Mouse (Mus musculus) MEL (cell line): ENCODE results near the gene Plekho1. TPM values are rescaled to one million over a fixed set of nuclear protein-coding genes. Genes with fewer than 3 reads are reported as not detected.

Source experiments
- DNase-seq: peaks from one replicate; pipeline ENCODE4 v3.0.0; 2011; ENCODE audit warnings: low read depth, low spot score
- H3K27ac ChIP-seq: 2 replicates; pipeline ENCODE4 v1.5.1; 2012; ENCODE audit warnings: low read depth, mild to moderate bottlenecking, control low read depth, low read length, moderate library complexity; ENCODE audit not compliant: control insufficient read depth
- H3K27me3 ChIP-seq, 2 experiments: fragments of 150-350 bp in 1 of 2; sonication (generic) in 1 of 2; 2 replicates each; pipeline ENCODE4 v1.6.1; 2012; ENCODE audit warnings: low read length in 2 of 2, mild to moderate bottlenecking in 2 of 2, improper control_type of control experiment in 1 of 2, moderate library complexity in 1 of 2; ENCODE audit not compliant: insufficient read depth in 2 of 2, control insufficient read depth in 1 of 2
- H3K36me3 ChIP-seq, 2 experiments: 2 replicates each; pipeline ENCODE4 v1.6.1; 2012 to 2014; ENCODE audit warnings: low read length in 2 of 2, improper control_type of control experiment in 1 of 2, inconsistent platforms in 1 of 2, mild to moderate bottlenecking in 1 of 2; ENCODE audit not compliant: insufficient read depth in 2 of 2, control insufficient read depth in 1 of 2
- H3K4me1 ChIP-seq, 2 experiments: fragments of 150-350 bp in 1 of 2; sonication (generic) in 1 of 2; 2 replicates each; pipeline ENCODE4 v1.6.1; 2012; ENCODE audit warnings: low read length in 2 of 2, improper control_type of control experiment in 1 of 2, mild to moderate bottlenecking in 1 of 2; ENCODE audit not compliant: insufficient read depth in 2 of 2, control insufficient read depth in 1 of 2
- H3K4me3 ChIP-seq, 2 experiments: fragments of 150-350 bp in 1 of 2; sonication (generic) in 1 of 2; 2 replicates each; pipeline ENCODE4 v1.5.1; 2012; ENCODE audit warnings: low read depth in 2 of 2, low read length in 2 of 2, mild to moderate bottlenecking in 2 of 2, moderate library complexity in 2 of 2, control low read depth in 1 of 2, improper control_type of control experiment in 1 of 2; ENCODE audit not compliant: control insufficient read depth in 1 of 2, insufficient read depth in 1 of 2
- H3K79me2 ChIP-seq: 2 replicates; pipeline ENCODE4 v1.6.1; 2012; ENCODE audit warnings: mild to moderate bottlenecking, low read length, moderate library complexity; ENCODE audit not compliant: control insufficient read depth, poor library complexity, insufficient read depth
- H3K9ac ChIP-seq: 2 replicates; pipeline ENCODE4 v1.6.1; 2012; ENCODE audit warnings: low read depth, mild to moderate bottlenecking, control low read depth, low read length, moderate library complexity; ENCODE audit not compliant: control insufficient read depth, poor library complexity, severe bottlenecking
- H3K9me3 ChIP-seq: fragments of 150-350 bp; sonication (generic); replicated peaks from 2 replicates; pipeline ENCODE4 v1.6.1; 2012; ENCODE audit warnings: mild to moderate bottlenecking, low read length, improper control_type of control experiment, moderate library complexity; ENCODE audit not compliant: insufficient read depth
- CHD1 ChIP-seq: IDR thresholded peaks from 2 replicates; pipeline ENCODE4 v1.6.1; 2012; ENCODE audit warnings: low read depth, mild to moderate bottlenecking, inconsistent platforms, low read length, improper control_type of control experiment
- CHD2 ChIP-seq: IDR thresholded peaks from 2 replicates; pipeline ENCODE4 v1.6.1; 2011; ENCODE audit warnings: low read length, improper control_type of control experiment
- CTCF ChIP-seq, 3 experiments: IDR thresholded peaks in 2 of 3; conservative IDR thresholded peaks in 1 of 3; 2 replicates each; pipeline ENCODE4 v1.5.1; 2011 to 2012; ENCODE audit warnings: low read length in 3 of 3, low read depth in 2 of 3, mild to moderate bottlenecking in 2 of 3, improper control_type of control experiment in 1 of 3, inconsistent platforms in 1 of 3, mixed read lengths in 1 of 3, moderate library complexity in 1 of 3; ENCODE audit not compliant: control insufficient read depth in 1 of 3, insufficient read depth in 1 of 3, poor library complexity in 1 of 3, severe bottlenecking in 1 of 3
- E2F4 ChIP-seq: IDR thresholded peaks from 2 replicates; pipeline ENCODE4 v1.6.1; 2011; ENCODE audit warnings: low read depth, low read length, improper control_type of control experiment, borderline replicate concordance
- ELF1 ChIP-seq: IDR thresholded peaks from 2 replicates; pipeline ENCODE4 v1.6.1; 2014; ENCODE audit warnings: low read depth, mild to moderate bottlenecking, inconsistent platforms, low read length, improper control_type of control experiment, moderate library complexity
- ETS1 ChIP-seq: IDR thresholded peaks from 2 replicates; pipeline ENCODE4 v1.6.1; 2012; ENCODE audit warnings: low read depth, mild to moderate bottlenecking, inconsistent platforms, low read length, improper control_type of control experiment, moderate library complexity
- GATA1 ChIP-seq: IDR thresholded peaks from 2 replicates; pipeline ENCODE4 v1.6.1; 2011; ENCODE audit warnings: low read depth, low read length, improper control_type of control experiment
- JUND ChIP-seq: IDR thresholded peaks from 2 replicates; pipeline ENCODE4 v1.6.1; 2011; ENCODE audit warnings: low read depth, mild to moderate bottlenecking, improper control_type of control experiment, low read length
- MAFK ChIP-seq: IDR thresholded peaks from 2 replicates; pipeline ENCODE4 v1.6.1; 2011; ENCODE audit warnings: low read depth, mild to moderate bottlenecking, low read length, improper control_type of control experiment, borderline replicate concordance
- MXI1 ChIP-seq: IDR thresholded peaks from 2 replicates; pipeline ENCODE4 v1.6.1; 2011; ENCODE audit warnings: mild to moderate bottlenecking, low read depth, low read length, improper control_type of control experiment
- MYC ChIP-seq: IDR thresholded peaks from 2 replicates; pipeline ENCODE4 v1.6.1; 2011; ENCODE audit warnings: low read depth, mild to moderate bottlenecking, low read length, improper control_type of control experiment, moderate library complexity
- NRF1 ChIP-seq: IDR thresholded peaks from 2 replicates; pipeline ENCODE4 v1.6.1; 2014; ENCODE audit warnings: low read depth, mild to moderate bottlenecking, inconsistent platforms, low read length, improper control_type of control experiment, moderate library complexity; ENCODE audit not compliant: poor library complexity, insufficient read depth, severe bottlenecking
- POLR2A ChIP-seq, 2 experiments: IDR thresholded peaks; 2 replicates each; pipeline ENCODE4 v1.6.1; 2011 to 2012; ENCODE audit warnings: low read length in 2 of 2, mild to moderate bottlenecking in 2 of 2, control low read depth in 1 of 2, improper control_type of control experiment in 1 of 2, low read depth in 1 of 2, moderate library complexity in 1 of 2; ENCODE audit not compliant: control insufficient read depth in 1 of 2, insufficient read depth in 1 of 2, poor library complexity in 1 of 2
- RAD21 ChIP-seq: IDR thresholded peaks from 2 replicates; pipeline ENCODE4 v1.6.1; 2011; ENCODE audit warnings: mild to moderate bottlenecking, low read depth, low read length, improper control_type of control experiment
- RCOR1 ChIP-seq: IDR thresholded peaks from 2 replicates; pipeline ENCODE4 v1.6.1; 2012; ENCODE audit warnings: low read depth, mild to moderate bottlenecking, inconsistent platforms, low read length, improper control_type of control experiment
- SIN3A ChIP-seq: IDR thresholded peaks from 2 replicates; pipeline ENCODE4 v1.6.1; 2012; ENCODE audit warnings: low read length, improper control_type of control experiment, inconsistent platforms
- SMC3 ChIP-seq: IDR thresholded peaks from 2 replicates; pipeline ENCODE4 v1.6.1; 2011; ENCODE audit warnings: low read depth, low read length, improper control_type of control experiment
- TAL1 ChIP-seq: IDR thresholded peaks from 2 replicates; pipeline ENCODE4 v1.6.1; 2012; ENCODE audit warnings: mild to moderate bottlenecking, inconsistent platforms, low read length, moderate library complexity, mixed read lengths
- UBTF ChIP-seq: IDR thresholded peaks from 2 replicates; pipeline ENCODE4 v1.6.1; 2012; ENCODE audit warnings: low read depth, mild to moderate bottlenecking, inconsistent platforms, low read length, improper control_type of control experiment, moderate library complexity, borderline replicate concordance; ENCODE audit not compliant: insufficient read depth
- USF1 ChIP-seq: IDR thresholded peaks from 2 replicates; pipeline ENCODE4 v1.6.1; 2014; ENCODE audit warnings: low read depth, mild to moderate bottlenecking, inconsistent platforms, low read length, improper control_type of control experiment, moderate library complexity
- USF2 ChIP-seq, 2 experiments: IDR thresholded peaks; 2 replicates each; pipeline ENCODE4 v1.6.1; 2011 to 2012; ENCODE audit warnings: improper control_type of control experiment in 2 of 2, low read length in 2 of 2, borderline replicate concordance in 1 of 2, inconsistent platforms in 1 of 2, low read depth in 1 of 2, mild to moderate bottlenecking in 1 of 2; ENCODE audit not compliant: insufficient read depth in 1 of 2
- ZKSCAN1 ChIP-seq: IDR thresholded peaks from 2 replicates; pipeline ENCODE4 v1.6.1; 2012; ENCODE audit warnings: low read depth, mild to moderate bottlenecking, inconsistent platforms, low read length, improper control_type of control experiment, moderate library complexity
- ZNF384 ChIP-seq: IDR thresholded peaks from 2 replicates; pipeline ENCODE4 v1.6.1; 2012; ENCODE audit warnings: low read depth, mild to moderate bottlenecking, inconsistent platforms, low read length, improper control_type of control experiment
- polyA plus RNA-seq, 2 experiments: library from polyadenylated mRNA; stranded (reverse) in 1 of 2; unstranded in 1 of 2; fragments of >175 nt in 1 of 2; fragments of >200 nt in 1 of 2; gene quantifications; 2 replicates each; pipeline versions ENCODE4 v1.2.1 to v1.2.4; 2012; ENCODE audit warnings: low replicate concordance in 2 of 2, low read depth in 1 of 2; ENCODE audit not compliant: insufficient read length in 2 of 2, insufficient read depth in 1 of 2, missing spikeins in 1 of 2
- total RNA-seq: library from RNA; depleted of rRNA; stranded (reverse); fragments of 300-350 nt; gene quantifications from 2 replicates; pipeline ENCODE4 v1.2.3, GENCODE M21; 2012

Gene Plekho1
- total and polyA plus RNA-seq, 3 experiments, result 4.2 to 19.2 TPM; not detected in 1

GRCm38 (mm10) chr3:95957359-95958148, 38.2 kb downstream of the Plekho1 start (continued):
- no peak for TF ChIP-seq NRF1
- TF ChIP-seq E2F4, result 0 out of 2 replicates have a peak, but pooled peaks have one; percentile 24
- no peak for TF ChIP-seq USF2 (IDR thresholded peaks at IDR 0.05; ENCODE audit: borderline replicate concordance in 1 of 2, insufficient read depth in 1 of 2, low read depth in 1 of 2, low read length in 2 of 2)
- no peak for TF ChIP-seq JUND
- peak; percentile 79 for TF ChIP-seq TAL1
- TF ChIP-seq MXI1, result peak; percentile 58; the same call in 1 of the 2 replicates
- TF ChIP-seq USF1, result 0 out of 2 replicates have a peak, but pooled peaks have one; percentile 44
- 0 out of 2 replicates have a peak, but pooled peaks have one; percentile 27 for TF ChIP-seq MYC
- no peak for TF ChIP-seq RAD21
- TF ChIP-seq ELF1, result 0 out of 2 replicates have a peak, but pooled peaks have one; percentile 30
- TF ChIP-seq GATA1, result peak; percentile 60
- TF ChIP-seq CHD1, result no peak
- no peak for TF ChIP-seq UBTF
- 0 out of 2 replicates have a peak, but pooled peaks have one; percentile 15 for TF ChIP-seq MAFK
- no peak for TF ChIP-seq POLR2A (IDR thresholded peaks at IDR 0.05; ENCODE audit: control insufficient read depth in 1 of 2, insufficient read depth in 1 of 2, low read depth in 1 of 2, low read length in 2 of 2, poor library complexity in 1 of 2)
- peak; percentile 54; the same call in 1 of the 2 replicates for TF ChIP-seq CHD2
- TF ChIP-seq ETS1, result peak; percentile 90
- TF ChIP-seq SMC3, result peak; percentile 23; the same call in 1 of the 2 replicates
- TF ChIP-seq RCOR1, result peak; percentile 80
- TF ChIP-seq CTCF (IDR thresholded peaks at IDR 0.05 in 2 of 3, conservative IDR thresholded peaks at IDR 0.05 in 1 of 3; ENCODE audit: control insufficient read depth in 1 of 3, insufficient read depth in 1 of 3, low read depth in 2 of 3, low read length in 3 of 3, poor library complexity in 1 of 3, severe bottlenecking in 1 of 3), result no peak

DNA sequence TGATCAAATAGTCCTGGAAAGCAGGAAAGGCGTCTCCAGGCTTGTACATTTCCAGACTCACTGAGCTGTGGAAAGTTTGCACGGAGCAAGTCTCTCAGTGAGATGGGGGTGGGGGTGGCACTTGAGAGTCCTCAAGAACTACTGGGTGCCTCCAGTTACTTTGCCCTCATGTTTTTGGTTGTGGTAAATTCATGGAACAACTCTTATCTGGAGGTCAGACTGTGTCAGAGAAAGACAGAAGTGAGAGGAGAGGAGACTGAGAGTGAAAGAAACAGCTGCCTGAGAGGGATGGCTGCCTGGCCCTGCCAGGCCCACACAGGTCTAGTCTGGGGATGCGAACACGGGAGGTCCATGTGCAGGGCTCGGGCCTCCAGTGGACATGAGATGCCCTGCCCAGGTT, 40.5 kb downstream of the Plekho1 start:
- peaks cover 2% of the 10 kb centered on the region; the same call in 1 of the 2 replicates for H3K79me2 ChIP-seq
- no peak overlapping the region for H3K27ac ChIP-seq
- DNase-seq, result no peak
- no peaks in the 10 kb centered on the region for H3K27me3 ChIP-seq
- TF ChIP-seq SIN3A, result peak; percentile 16; the same call in 1 of the 2 replicates
- TF ChIP-seq ZKSCAN1, result no peak
- TF ChIP-seq ZNF384, result no peak
- TF ChIP-seq, all 39 proteins: peak for 1
- Histone ChIP-seq H3K36me3 (peaks cover 0 to 18% of the 10 kb centered on the region in 2 experiments; a peak in 2 of 4 replicates), H3K4me1 (peaks cover 15 to 36% of the 10 kb centered on the region in 2 experiments), H3K9ac (no peak overlapping the region), H3K9me3 (no peaks in the 10 kb centered on the region), H3K4me3 (no peak overlapping the region)
